Mouse (Mus musculus) fat pad, adult 2 months (tissue): ENCODE measurements around the gene Unc5cl.
"Not testable (repeated sequence)": the region's sequence is repeated elsewhere in the genome, so short reads cannot be mapped to it uniquely, and the experiment has no call there.

Source experiments
- DNase-seq: peaks from one replicate; pipeline ENCODE4 v3.0.0-alpha.2; 2011; ENCODE audit warnings: low read depth, low spot score; ENCODE audit errors: extremely low read depth

The Unc5cl gene

DNA sequence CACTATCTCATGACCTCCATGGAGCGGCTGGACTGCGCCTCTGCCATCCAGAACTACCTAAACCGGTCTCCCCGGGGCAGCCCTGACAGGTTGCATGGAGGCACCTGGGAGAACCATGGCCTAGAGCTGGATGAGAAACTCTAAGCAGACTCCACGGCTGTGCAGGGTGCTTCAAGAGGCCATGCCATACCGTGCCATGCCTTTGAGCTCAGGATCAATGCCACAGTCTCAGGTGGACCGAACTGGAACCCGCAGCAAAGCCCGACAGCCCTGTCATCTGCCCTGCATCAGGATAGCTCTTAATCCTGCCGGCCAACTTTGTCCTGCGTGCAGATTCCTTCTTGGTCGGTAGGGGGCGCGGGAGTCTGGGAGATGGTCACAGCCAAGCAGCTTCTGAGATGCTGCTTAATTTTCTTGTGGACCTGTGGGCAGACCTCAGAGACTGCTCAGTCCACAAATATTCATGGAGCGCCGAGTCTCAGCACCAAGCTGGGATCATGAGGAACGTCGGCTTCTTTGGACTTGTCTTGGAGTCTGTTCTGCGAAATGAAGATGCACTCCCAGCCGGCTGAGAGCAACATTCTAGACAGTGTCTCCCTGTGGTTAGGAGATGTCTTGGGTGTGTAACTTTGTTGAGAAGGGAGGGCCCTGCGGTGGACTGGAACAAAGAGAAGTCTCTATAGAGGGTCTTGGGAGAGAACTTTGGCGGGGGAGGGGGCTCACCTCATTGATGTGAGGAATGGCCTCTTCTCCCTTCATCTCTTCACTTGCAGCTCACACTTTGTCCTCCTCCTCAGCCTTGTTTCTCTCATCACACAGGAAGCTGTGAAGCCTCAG, 12.9 kb downstream of the Unc5cl start:
- DNase-seq: no peak

DNA sequence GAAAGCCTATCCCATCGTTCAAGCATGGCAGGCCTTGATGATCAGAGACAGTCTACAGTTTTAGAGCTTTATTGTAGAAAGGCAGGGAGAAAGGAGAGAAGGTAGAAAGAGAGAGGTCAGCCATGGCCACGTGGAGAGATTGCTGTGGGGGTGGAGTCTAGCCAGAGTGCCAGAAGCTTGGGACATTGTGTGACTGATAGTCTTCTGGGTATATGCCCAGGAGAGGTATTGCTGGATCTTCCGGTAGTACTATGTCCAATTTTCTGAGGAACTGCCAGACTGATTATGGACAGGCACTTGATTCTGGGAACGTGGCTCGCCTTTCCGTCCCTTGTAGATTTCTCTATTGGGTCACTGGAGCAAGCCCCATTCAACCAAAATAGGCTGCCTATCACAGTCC, 19.6 kb downstream of the Unc5cl start:
- not testable (repeated sequence) for DNase-seq

DNA sequence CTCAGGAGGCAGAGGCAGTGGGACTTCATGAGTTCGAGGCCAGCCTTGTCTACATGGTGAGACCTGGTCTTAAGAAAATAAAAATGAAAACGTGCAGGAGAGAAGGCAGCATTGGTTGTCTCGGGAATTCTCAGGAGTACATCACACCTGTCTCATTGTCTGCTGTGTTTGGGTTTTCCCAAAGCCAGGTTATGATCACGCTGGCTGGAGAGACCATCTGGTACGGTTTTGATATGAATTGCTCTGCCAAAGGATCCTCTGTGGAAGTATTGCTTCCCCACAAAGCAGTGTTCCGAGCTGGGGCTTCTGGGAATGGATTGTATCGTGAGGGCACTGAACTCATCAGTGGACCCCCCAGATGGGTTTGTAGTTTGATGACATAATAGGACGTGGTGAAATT, 20.7 kb downstream of the Unc5cl start:
- no peak for DNase-seq

DNA sequence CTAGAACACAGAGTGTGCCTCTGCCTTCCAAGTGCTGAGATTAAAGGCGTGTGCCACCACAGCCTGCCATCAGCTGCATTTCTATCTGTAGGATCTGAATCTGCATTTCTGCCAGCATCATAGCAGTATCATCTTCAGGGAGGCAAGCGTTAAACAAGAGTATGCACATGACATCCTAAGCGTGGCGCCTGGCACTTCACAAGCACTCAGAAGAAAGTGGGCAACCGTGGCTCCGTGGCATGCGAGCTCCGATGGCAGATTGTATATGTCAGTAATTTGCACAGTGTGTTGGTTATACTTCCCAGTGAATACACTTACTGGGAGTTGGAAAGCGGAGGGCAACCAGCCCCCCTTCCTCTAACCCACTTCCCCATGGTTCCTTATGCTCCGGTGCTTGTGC, 25.3 kb downstream of the Unc5cl start:
- DNase-seq: no peak

DNA sequence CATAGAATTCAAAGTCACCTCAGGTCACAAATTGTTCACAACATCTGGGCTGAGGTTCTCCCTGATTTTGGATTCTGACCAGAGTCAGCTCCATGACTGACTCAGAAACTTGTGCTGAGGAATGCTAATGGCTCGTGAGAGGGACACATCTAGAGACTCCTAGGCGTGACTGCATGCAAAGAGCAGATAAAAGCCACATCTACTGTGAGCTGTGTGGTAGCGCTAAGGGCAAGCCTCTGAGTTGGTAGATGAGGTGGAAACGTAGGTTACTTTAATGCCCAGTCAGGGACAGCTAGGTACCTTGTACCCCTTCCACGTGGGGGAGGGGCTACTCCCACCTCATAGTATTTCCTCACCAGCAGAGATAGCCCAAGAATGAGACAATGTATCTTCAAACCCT, 29.1 kb downstream of the Unc5cl start:
- DNase-seq: no peak

DNA sequence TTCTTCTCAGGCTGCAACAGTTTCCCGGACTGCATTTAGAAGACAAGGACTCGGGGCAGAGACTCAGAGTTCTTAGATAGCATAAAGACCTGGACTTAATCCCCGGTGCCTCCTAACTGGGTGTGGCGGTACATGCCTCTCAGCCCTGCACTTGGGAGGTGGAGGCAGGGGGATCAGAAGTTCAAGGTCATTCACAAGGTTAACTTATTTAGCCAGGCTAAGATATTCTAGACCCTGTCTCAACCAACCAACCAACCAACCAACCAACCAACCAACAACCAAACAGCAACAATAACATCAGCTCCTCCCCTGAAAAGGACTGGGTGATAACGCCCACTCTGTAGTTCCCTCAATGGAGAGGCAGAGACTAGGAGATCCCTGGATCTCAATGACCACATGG, 29.5 kb downstream of the Unc5cl start:
- DNase-seq: no peak

DNA sequence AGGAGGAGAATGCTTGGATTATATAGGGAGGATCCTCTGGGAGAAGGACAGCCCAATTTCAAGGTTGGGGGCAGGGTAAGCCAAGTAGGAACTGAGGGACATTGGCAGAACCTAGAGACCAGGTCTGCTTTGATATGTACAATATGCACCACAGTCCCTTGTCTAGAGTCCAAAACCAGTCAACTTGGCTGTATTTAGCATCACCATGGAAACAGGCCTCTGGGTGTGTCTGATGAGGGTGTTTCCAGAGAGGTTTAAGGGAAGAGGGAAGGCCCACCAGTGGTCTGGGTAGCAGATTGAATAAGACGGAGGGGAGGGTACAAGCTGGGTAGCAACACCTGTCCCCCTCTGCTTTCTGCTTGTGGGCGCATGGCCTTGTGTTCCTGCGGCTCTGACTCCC, 34.8 kb downstream of the Unc5cl start:
- no peak for DNase-seq

DNA sequence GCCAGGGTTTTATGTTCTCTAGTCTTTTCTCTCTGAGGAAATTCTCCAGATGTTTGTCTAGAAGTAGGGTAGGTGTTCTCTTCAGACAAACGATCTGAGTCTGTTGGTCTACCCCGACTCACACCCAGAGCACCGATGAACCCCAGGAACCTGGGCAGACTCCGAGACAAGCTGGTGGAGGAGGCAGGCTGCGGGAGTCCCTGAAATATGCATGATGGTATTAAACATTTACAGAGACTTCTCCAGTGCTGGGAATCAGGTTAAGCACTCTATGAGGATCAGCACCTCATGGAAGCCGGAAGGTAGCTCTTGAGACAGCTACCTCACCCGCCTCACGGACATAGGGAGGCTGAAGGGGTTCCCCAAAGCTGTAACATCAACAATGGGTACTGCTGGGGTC, 37.9 kb downstream of the Unc5cl start:
- no peak for DNase-seq

DNA sequence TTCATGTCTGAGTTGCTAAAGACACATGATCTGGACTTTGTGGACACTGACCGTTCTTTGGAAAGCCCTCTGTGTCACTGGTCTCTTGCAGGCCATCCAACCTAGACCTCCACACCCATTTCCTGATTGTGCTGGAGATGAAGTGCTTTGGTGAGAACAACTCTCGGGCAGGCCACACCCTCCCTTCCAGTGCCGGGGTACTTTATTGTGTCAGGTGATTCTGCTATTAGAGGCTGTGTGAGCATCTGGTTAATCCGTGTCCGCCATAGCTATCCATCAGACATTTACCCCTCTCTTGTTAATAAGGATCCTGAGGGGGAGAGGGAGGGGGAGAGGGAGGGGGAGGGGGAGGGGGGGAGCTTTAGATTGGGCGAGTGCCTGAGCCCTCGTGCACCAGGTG, 38.9 kb downstream of the Unc5cl start:
- DNase-seq: no peak

DNA sequence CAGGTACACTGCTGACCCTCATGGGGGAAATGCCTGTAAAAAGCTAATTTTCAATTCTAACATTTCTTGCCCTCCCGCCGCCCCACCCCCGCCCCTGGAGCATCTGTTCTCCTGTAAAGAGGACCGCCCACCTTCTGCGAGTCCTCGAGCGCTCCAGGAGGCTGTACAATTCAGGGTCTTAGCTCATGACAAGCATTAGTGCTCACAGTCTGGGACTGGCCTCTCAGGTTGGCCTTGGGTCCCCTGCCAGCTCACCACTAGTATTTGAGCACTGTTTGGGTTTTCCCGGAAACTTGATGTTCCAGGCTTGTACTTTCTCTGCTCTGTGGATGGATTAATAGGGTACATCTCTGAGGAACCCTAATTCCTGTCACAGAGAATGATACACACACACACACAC, 39.3 kb downstream of the Unc5cl start:
- DNase-seq: no peak

DNA sequence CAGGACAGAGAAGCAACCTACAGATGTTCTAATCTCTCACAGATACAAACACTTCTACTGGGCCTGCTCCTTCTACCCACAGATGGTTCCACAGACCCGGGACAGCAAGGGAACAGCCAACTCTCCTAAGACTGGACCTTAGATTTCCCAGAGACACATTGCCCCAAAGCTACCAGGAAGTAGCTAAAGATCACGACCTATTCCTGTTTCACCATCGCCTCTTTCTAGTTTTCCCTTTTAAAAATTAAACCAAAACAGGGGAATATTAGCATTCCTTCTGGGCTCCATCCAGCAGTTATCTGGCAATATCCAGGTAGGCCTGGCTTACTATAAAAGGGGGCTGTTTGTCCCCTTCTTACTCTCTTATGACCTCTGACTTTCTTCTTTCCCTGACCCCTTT, 43.3 kb downstream of the Unc5cl start:
- no peak for DNase-seq

DNA sequence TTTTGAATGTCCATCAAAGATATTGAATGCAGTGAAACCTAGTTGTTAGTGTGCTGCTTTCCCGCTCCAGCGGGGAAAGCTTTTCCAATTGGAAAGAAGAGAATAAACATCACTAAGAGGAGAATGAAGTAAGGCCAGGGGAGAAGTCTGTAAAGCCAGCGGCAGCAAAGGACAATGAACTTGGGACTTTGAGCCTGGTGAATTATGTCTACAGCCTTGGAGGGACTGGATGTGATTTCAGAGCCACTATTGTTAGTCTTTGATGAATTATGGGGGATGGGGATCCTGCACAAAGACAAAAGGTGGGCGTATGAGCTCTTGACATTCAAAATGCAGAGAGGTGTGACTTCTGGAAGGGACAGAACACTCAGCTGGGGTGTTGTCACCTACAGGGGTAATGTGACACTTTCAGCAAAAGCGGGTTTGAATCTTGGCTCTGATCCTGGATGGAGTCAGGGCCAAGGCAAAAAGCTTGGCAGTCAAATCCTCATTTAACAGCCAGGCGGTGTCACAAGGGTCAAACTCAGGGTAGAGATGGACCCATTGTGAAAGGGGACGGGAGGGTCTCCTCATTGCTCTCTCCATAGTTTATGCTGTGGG, 46.2 kb downstream of the Unc5cl start:
- no peak for DNase-seq

DNA sequence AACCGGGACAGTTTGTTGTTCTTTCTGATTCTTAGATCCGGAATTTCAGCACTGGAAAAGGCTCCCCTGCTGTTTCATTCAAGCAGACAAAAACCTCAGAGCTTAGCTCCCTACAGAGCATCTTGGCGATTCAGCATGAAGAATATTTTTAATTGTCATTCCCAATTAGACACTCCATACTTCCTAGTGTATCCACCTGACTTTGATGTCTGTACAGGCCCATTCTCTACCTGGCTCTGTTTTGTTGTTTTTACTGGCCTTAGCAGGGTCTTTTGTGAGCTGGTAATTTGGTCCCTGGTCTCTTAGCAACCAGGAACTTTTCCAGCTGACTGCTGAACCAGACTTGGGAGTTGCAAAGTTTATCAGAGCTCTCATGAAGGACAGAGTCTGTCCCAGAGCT, 50.3 kb downstream of the Unc5cl start:
- no peak for DNase-seq

DNA sequence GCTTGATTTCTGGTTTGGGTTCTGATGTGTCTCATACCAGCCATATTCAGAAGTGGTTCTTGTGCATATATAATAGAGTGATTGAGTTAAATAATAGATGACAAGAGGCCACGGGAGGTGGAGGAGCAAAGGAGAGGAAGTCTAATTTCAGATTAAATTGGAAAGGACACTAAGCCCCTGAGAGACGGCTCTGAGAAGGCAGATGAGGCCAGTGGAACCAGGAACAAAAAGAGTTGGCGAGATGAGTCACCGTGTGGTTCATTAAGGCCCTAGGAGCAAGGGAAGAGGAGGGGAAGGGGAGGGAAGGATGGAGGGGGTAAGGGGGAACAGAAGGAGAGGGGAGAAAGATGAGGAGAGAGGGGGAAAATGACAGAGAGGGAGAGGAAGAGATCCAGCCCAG, 52.3 kb downstream of the Unc5cl start:
- DNase-seq: no peak

DNA sequence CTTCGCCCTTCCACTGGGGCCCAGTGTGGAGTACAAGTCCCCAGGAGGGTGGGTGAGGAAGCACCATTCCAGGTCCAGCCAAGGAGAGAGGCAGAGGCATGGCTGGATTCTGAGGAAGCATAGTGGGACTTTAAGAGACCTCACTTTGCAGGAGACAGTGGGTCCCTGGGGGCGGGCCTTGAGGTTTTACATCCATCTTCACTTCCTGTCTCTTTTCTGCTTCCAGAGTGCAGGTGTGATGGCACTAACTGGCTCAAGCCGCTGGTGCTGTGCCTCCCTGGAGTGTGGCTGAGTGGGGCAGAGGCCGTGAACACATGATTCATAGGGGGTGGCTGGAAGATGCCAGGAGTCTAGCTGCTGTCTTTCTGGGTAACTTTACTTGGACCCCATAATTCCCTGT, 54.9 kb downstream of the Unc5cl start:
- DNase-seq: no peak

DNA sequence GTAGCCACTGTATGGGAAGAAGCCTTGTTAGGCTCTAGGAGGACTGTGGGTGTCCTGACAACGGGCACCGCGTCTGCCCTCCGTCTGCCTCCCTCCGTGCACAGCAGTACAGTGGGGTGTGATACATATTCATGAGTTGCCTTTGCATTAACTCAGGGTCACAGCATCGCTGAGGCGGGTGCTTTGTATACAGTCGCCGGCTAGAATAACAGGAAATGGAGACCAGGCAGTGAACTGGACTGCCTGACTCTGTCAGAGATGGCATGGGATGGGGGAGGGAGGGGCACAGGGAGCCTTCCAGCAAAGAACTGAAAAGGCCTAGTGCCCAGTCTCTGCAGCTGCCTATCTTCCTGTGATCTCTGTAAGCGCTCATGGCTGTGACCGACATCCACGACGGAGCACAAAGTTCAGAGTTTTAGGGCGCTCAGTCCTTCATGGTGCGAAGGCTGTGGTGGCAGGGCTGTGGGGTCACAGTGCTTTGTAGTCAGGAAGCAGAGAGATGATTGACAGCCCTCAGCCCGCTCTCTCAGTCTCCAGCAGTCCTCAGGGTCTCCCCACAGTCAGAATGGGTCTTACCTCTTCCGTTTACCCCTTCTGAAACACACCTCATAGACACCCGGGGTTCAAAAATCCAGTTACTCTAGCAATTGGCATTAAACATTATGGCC, 58.0 kb downstream of the Unc5cl start:
- no peak for DNase-seq

DNA sequence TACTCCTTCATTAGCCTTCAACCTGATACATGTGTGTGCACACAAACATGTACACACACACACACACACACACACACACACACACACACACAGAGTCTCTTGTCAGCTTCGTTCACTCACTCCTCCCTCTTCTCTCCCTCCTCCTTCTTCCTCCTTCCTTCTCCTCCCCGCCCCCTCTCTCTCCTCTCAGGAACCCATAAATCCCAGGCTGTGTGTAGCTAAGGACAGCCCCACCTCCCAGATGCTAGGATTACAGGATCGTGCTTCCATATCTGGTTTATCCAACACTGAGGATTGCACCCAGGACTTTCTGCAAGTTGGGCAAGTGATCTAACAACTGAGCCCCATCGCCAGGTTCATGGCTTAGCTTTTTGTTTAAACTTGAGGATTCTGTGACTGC, 59.9 kb downstream of the Unc5cl start:
- DNase-seq: no peak

DNA sequence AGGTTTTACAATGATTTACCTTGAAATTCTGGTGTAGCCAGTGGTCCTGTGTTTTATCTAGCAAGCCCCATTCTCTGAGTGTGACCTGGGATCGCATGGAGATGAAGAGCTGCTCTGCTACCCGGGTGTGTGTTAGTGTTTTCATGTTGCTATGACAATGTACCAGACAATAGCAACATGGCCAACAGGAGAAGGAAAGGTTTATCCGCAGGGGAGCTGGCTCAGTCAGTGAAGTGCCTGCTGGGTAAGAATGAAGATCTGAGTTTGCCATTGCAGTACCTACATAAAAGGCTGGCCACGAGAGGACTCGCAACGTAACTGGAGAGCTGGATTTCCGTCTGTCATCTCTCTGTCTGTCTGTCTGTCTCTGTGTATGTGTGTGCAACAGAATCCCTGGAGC, 64.3 kb downstream of the Unc5cl start:
- no peak for DNase-seq

DNA sequence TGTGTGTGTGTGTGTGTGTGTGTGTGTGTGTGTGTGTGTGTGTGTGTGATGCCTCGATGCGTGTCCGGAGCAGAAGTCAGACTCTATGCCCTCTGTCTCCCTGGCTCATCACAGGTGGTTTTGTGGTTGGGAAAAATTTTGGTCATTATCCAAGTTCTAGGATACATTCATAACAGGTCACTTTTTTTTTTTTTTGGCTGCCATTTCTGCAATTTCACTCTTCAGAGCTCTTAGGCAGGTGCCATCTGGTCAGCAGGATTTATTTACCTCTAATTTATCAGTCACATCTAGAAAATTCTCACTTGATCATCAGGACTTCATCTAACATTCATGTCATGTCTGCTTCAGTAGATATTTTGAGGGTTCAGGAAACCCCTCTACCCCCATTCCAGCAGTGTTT, 65.7 kb downstream of the Unc5cl start:
- no peak for DNase-seq

DNA sequence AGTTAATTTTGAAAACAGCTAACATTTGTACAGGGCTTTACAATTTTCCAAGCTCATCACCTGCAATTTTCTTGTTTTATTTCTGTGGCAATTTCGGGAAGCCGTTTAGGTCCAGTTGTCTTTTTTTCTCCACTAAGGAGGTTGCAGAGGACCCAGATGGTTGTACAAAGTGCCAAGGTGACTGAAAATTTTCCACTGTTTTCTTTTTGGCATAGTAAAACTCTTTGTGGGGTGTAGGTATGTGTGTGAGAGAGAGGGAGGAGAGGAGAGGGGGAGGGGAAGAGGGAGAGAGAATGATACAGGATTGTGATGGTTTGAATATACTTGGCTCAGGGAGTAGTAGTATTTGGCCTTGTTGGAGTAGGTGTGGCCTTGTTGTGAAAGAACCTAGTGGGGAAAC, 68.4 kb downstream of the Unc5cl start:
- no peak for DNase-seq

DNA sequence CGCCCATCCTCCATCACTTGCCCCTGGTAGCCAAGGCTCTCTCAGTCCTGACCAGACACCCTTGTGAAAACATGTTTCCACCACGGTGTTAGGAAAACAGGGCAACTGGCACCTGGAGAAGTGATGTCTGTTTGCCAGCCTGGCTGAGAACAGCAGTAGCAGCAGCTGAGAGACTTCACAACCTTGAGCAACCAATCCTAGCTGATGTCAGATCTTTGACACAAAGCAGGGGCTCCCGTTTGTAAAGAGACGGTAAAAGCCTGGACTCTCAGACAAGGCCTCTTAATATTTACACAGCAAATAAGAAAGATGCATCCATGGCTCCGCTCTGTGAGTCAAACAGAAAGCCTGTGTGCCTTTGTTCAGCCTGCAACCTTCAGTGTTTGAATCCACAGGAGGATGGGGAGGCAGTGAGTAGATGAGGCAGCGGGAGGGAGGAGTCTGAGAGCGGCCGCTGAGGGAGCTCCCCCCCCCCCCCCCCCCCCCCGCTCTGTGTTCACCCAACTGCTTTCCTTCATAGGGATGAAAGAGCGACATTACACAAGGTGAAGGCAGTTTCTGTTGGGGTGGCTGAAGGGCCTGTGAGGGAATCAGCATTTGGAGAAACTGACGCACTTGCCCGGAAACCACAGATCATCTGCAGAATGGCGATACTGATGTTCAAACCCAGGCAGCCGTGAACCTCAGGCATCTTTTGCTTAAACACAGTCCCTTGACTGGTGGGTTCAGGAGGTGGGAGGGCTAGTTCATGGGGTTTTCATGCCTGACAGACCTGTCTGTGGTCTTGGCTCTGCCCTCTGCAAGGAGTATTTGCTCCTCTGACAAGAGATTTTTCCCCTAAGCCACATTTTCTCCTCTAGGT, 79.4 kb downstream of the Unc5cl start:
- no peak for DNase-seq
